Mouse (Mus musculus) embryonic facial prominence, embryonic 12.5 days (tissue): ENCODE data around the gene Arhgef3. TPM values are rescaled to one million over a fixed set of nuclear protein-coding genes. Genes with fewer than 3 reads are reported as not detected.
A peak's percentile ranks its signal among the peaks of the same experiment; 100 is the strongest.

ENCODE experiments used
- ATAC-seq: fragments of 200-750 bp; cut with Nextera tagmentation; 2 replicates; pipeline ENCODE4 v1.8.0; 2017; ENCODE audit not compliant: insufficient number of reproducible peaks, insufficient read depth, low FRiP score, low TSS enrichment
- H3K27ac ChIP-seq: fragments of 300-500 bp; sonication (generic); 2 replicates; pipeline ENCODE4 v1.5.1; 2016; ENCODE audit warnings: mild to moderate bottlenecking
- H3K27me3 ChIP-seq: fragments of 300-500 bp; sonication (generic); 2 replicates; pipeline ENCODE4 v1.6.1; 2016; ENCODE audit warnings: mild to moderate bottlenecking, moderate library complexity
- H3K36me3 ChIP-seq: fragments of 300-500 bp; sonication (generic); 2 replicates; pipeline ENCODE4 v1.6.1; 2016; ENCODE audit warnings: mild to moderate bottlenecking
- H3K4me1 ChIP-seq: fragments of 300-500 bp; sonication (generic); 2 replicates; pipeline ENCODE4 v1.6.1; 2016
- H3K4me2 ChIP-seq: fragments of 300-500 bp; sonication (generic); replicated peaks from 2 replicates; pipeline ENCODE4 v1.6.1; 2016; ENCODE audit warnings: mild to moderate bottlenecking, moderate library complexity
- H3K4me3 ChIP-seq: fragments of 300-500 bp; sonication (generic); 2 replicates; pipeline ENCODE4 v1.5.1; 2016; ENCODE audit warnings: mild to moderate bottlenecking
- H3K9ac ChIP-seq: fragments of 300-500 bp; sonication (generic); 2 replicates; pipeline ENCODE4 v1.6.1; 2016; ENCODE audit warnings: mild to moderate bottlenecking, moderate library complexity
- H3K9me3 ChIP-seq: fragments of 300-500 bp; sonication (generic); 2 replicates; pipeline ENCODE4 v1.6.1; 2016; ENCODE audit warnings: mild to moderate bottlenecking, moderate library complexity
- WGBS: fragments of 180-500 bp; shearing (Covaris S2); methylation state at CpG from one replicate; pipeline ENCODE4 v1.1.7; 2016; 5-methylcytosine and 5-hydroxymethylcytosine counted together
- polyA plus RNA-seq: library from polyadenylated mRNA; unstranded; fragments of >200 nt; fragmentation: Nextera tagmentation; extraction: Ambion mirVana; gene quantifications from 2 replicates; pipeline ENCODE4 v1.2.1, GENCODE M21; 2016

The Arhgef3 gene
- polyA plus RNA-seq, 1 experiment from 2014 or later: 8.4 TPM

DNA sequence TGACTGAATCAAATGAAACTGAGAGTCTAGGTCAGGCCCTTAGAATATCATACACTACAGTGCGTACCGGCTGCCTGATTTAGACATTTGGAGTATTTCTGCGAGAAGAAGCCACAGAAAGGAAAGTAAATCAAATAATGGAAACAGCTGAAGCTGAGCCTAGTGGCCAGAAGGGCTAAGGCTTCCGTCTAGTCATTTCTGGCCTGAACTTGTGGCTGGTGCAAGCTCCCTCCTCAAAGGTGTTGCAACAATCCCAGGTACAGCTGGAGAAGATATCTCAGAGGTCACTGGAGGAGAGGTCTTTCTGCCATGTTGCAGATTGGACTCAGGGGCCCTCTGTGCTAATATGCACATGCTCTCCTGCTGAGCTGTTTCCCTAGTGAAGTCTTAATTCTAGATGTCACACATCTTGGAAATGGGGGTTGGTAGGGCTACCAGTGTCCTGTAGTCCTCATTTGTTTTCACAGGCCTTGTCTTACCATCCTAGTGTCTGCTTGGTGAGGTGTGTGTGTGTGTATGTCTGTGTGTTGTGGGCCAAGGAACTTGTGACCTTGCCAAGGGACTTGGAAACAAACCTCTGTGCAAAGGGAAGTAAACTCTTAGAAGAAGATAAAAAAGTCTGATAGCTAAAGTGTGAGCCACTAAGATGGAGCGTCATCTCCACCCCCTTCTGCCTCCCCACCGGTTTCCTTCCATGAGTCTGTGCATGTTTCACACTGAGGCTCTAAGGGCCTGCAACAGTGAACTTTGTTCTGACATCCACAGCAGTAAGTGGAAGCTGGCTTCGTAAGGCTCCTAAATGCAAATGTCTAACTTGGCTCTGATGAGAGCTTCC lies 230.6 kb downstream of the Arhgef3 start:
- no peak for ATAC-seq
- Histone ChIP-seq H3K9me3 (no peaks in the 10 kb centered on the region), H3K4me2 (no peak overlapping the region), H3K36me3 (no peaks in the 10 kb centered on the region), H3K27ac (no peak overlapping the region), H3K27me3 (no peaks in the 10 kb centered on the region), H3K4me3 (no peak overlapping the region), H3K9ac (no peak overlapping the region), H3K4me1 (no peaks in the 10 kb centered on the region; the same call in 1 of the 2 replicates)
- 75% methylated on average over 7 of the region's 7 CpGs for WGBS

DNA sequence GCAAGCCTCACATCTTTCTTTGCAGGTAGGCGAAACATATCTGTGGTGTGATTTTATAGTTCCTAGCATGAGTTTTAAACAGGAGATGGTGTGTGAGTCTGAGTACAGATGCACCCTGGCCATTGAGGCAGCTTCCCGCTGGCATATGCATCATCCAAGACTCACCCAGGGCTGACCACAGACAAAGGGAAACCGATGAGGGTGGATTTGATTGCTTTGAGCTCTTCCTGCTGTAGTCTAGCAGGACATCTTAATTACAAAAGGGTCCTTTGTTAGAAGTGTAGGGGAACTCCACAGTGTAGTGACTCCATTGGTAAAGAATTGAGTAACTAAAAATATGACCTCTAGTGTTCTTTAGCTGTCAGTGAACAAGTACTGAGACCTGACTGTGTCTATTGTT lies 232.5 kb downstream of the Arhgef3 start:
- H3K27ac ChIP-seq: no peak overlapping the region
- no peak overlapping the region for H3K9ac ChIP-seq
- H3K4me1 ChIP-seq: peaks cover 5% of the 10 kb centered on the region
- no peaks in the 10 kb centered on the region for H3K27me3 ChIP-seq
- no peak overlapping the region for H3K4me3 ChIP-seq
- H3K9me3 ChIP-seq: no peaks in the 10 kb centered on the region
- H3K4me2 ChIP-seq: no peak overlapping the region
- H3K36me3 ChIP-seq: no peaks in the 10 kb centered on the region
- no peak for ATAC-seq
- 49% methylated on average over 3 of the region's 3 CpGs for WGBS

DNA sequence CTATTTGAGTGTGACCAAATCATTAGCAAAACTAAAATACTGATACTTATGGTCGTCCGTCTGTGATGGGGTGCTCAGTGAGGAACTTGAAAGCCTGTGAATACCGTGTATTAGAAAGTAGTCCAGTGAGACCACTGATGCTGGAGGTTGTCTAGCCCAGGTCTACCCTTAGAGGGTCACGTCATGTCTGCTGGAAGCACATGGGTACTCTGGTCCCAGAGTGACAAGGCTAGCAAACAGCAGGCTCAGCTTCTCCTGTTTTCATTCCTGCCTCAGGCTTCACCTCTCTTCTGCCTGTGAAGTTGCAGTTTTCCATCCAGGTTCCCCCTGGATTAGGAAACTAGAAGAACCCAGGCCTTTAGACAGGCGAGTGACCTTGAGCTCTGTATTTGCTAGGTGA lies 233.0 kb downstream of the Arhgef3 start:
- H3K36me3 ChIP-seq: no peaks in the 10 kb centered on the region
- H3K4me2 ChIP-seq: no peak overlapping the region
- no peak overlapping the region for H3K4me3 ChIP-seq
- no peak overlapping the region for H3K27ac ChIP-seq
- no peak for ATAC-seq
- H3K9ac ChIP-seq: no peak overlapping the region
- H3K9me3 ChIP-seq: no peaks in the 10 kb centered on the region
- 74% methylated on average over 5 of the region's 5 CpGs for whole genome bisulfite sequencing
- peaks cover 9% of the 10 kb centered on the region for H3K4me1 ChIP-seq
- no peaks in the 10 kb centered on the region for H3K27me3 ChIP-seq

DNA sequence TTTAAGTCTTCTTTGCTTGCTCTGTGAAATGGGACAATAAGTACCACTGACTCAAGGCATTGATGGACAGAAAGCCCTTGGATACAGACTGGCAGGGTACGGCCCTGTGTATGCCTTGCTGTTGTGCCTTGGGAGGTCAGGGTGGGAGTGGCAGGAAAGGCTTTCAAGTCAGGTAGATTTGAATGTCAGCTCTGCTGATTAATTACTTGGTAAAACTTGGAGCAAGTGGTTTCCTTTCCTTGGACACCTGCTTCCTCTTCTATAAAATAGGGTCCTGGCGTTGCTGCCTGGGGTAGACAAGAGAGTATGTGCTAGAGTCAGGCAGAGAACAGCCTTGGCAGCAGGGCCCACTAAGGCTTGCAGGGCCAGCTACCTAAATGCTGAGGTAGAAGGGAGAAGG lies 233.4 kb downstream of the Arhgef3 start:
- WGBS: 92% methylated on average over 2 of the region's 2 CpGs
- no peak overlapping the region for H3K9ac ChIP-seq
- no peak for ATAC-seq
- no peaks in the 10 kb centered on the region for H3K36me3 ChIP-seq
- H3K27me3 ChIP-seq: no peaks in the 10 kb centered on the region
- H3K4me1 ChIP-seq: peaks cover 11% of the 10 kb centered on the region
- no peak overlapping the region for H3K4me2 ChIP-seq
- no peak overlapping the region for H3K4me3 ChIP-seq
- no peak overlapping the region for H3K27ac ChIP-seq
- no peaks in the 10 kb centered on the region for H3K9me3 ChIP-seq

DNA sequence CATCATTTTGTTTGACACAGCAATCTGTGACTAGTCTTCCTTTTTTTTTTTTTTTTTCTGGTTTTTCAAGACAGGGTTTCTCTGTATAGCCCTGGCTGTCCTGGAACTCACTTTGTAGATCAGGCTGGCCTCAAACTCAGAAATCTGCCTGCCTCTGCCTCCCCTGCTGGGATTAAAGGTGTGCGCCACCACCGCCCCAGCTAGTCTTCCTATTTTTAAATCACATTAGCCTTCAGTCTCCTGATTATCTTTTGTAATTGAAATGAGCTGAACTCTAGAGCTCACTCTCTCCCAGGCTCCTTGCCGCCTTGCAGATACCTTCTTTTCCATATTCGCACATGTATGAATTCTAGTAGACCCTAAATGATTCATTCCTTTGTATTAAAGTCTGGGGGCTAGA lies 234.0 kb downstream of the Arhgef3 start:
- H3K9ac ChIP-seq: no peak overlapping the region
- H3K4me3 ChIP-seq: no peak overlapping the region
- WGBS: 89% methylated on average over 4 of the region's 4 CpGs
- ATAC-seq: no peak
- H3K36me3 ChIP-seq: no peaks in the 10 kb centered on the region
- H3K27me3 ChIP-seq: no peaks in the 10 kb centered on the region
- no peak overlapping the region for H3K27ac ChIP-seq
- no peak overlapping the region for H3K4me2 ChIP-seq
- peaks cover 11% of the 10 kb centered on the region for H3K4me1 ChIP-seq
- H3K9me3 ChIP-seq: no peaks in the 10 kb centered on the region

DNA sequence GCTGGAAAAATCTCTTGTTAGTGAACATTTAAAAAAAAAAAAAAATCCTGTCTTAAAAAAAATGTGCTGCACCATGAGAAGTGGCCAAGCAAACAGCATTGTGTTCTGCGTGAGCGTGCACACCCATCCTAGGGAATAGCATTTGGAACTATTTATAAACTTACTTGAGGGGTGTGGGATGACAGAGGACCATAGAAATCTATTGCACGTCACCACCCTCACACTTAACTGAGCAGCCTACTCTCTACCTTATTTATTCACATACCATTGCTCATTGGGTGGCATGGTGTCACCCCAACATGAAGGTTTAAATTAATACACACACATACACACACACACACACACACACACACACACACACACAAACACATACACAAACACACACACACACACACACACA lies 234.4 kb downstream of the Arhgef3 start:
- H3K4me1 ChIP-seq: peaks cover 11% of the 10 kb centered on the region
- H3K4me3 ChIP-seq: no peak overlapping the region
- no peaks in the 10 kb centered on the region for H3K36me3 ChIP-seq
- no peaks in the 10 kb centered on the region for H3K9me3 ChIP-seq
- H3K27ac ChIP-seq: no peak overlapping the region
- no peaks in the 10 kb centered on the region for H3K27me3 ChIP-seq
- no peak overlapping the region for H3K9ac ChIP-seq
- no peak for ATAC-seq
- no peak overlapping the region for H3K4me2 ChIP-seq
- WGBS: 93% methylated on average over 3 of the region's 3 CpGs

DNA sequence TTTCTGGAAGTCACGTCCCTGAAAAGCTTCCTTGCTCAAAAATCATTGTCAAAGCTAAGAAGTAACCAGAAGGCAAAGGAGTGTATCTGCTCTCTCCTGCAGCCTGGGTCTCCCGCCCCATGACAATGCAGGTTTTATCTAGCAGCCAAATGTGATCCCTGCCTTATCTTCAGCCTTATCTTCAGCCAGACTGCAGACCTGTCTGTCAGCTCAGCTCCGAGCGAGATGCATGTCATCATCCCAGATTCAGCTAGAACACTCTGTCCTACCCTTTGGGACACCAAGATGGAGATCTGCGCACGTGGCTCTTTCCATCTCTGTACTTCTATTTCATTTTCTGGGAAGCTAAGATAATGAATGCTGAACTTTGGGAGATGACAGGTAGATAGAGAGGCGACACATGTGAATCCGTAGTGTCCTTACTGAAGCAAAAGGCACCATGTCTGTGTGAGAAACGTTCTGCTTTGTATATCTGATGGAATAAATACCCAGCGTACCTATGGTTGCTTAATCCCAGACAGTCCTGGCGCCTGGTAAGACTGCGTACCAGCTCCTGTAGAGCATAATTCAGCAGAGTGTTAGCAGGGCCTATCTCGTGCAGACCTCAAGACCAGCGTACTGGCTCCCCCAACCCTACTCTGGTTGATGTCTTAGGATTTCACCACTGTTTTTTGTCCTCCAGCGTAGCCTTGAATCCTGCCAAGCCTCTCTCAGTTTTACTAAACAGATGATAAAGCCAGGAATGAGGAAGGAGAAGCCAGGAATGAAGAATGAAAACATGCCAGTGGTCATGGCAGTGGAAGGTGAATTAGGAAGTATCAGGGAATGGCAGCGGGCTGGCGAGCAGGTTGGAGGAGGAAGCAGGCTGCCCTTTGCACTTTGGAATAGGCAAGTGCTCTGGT lies 235.4 kb downstream of the Arhgef3 start:
- no peaks in the 10 kb centered on the region for H3K36me3 ChIP-seq
- no peak for ATAC-seq
- WGBS: 82% methylated on average over 17 of the region's 17 CpGs
- no peaks in the 10 kb centered on the region for H3K9me3 ChIP-seq
- H3K9ac ChIP-seq: no peak overlapping the region
- H3K4me3 ChIP-seq: no peak overlapping the region
- H3K27ac ChIP-seq: no peak overlapping the region
- peaks cover 11% of the 10 kb centered on the region for H3K4me1 ChIP-seq
- no peak overlapping the region for H3K4me2 ChIP-seq
- H3K27me3 ChIP-seq: no peaks in the 10 kb centered on the region

DNA sequence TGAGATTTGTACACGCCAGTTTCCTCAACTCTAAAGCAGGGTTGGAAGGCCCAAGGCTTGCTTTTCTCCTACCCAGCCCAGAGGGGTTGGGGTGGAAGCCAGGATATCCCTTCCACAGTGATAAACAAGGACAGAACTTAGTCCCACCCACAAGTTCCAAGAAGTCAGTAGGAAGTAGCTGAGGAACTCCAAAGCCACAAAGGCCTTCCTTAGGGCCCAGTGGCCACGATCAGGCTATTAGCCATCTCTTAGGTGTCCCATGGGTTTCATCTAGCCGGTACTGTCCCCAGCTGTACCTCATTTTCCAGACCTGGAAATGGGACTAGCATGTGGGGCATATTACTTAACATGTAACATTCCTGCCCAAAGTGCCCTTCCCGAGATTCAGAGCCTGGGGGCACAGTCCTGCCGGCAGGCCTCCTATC lies 236.4 kb downstream of the Arhgef3 start:
- ATAC-seq: no peak
- no peaks in the 10 kb centered on the region for H3K27me3 ChIP-seq
- H3K4me2 ChIP-seq: no peak overlapping the region
- H3K4me3 ChIP-seq: no peak overlapping the region
- peak overlapping the region; percentile 79 for H3K27ac ChIP-seq
- 40% methylated on average over 5 of the region's 5 CpGs for WGBS
- no peaks in the 10 kb centered on the region for H3K36me3 ChIP-seq
- H3K9ac ChIP-seq: no peak overlapping the region
- peaks cover 18% of the 10 kb centered on the region for H3K4me1 ChIP-seq
- H3K9me3 ChIP-seq: no peaks in the 10 kb centered on the region

DNA sequence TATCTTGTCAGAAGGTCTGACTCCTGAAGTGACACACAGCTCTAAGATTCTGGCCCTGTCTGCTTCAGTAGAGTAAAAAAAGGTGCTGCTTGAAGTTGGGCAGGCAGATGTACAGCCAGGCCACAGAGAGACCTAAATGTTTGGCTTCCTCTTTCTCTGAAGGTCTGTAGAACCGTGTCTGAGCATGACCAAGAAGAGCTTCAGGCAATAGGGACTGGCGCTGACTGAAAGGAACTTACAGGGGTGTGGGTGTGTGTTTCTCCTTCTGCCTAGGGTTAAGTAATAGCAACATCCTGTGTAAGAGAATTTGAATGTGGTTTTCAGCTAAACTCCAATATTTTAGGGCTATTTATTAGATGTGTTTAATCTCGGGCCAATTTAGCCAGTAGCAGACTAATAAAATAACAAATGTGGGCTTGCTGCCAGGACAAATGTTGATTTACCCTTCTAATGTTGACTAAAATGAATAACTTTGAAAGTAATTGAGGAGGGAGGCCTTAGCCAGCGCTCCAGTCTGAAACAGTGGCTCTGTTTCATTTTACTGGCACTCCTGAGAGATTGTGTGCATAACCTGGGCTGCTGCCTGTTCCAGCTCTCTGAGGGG lies 236.9 kb downstream of the Arhgef3 start:
- ATAC-seq: 0 out of 2 replicates have a peak, but pooled peaks have one; percentile 56
- peak overlapping the region; percentile 79 for H3K27ac ChIP-seq
- H3K4me1 ChIP-seq: peaks cover 18% of the 10 kb centered on the region
- H3K27me3 ChIP-seq: no peaks in the 10 kb centered on the region
- no peaks in the 10 kb centered on the region for H3K36me3 ChIP-seq
- WGBS: 36% methylated on average over 4 of the region's 4 CpGs
- no peak overlapping the region for H3K4me2 ChIP-seq
- H3K4me3 ChIP-seq: no peak overlapping the region
- no peaks in the 10 kb centered on the region for H3K9me3 ChIP-seq
- no peak overlapping the region for H3K9ac ChIP-seq

DNA sequence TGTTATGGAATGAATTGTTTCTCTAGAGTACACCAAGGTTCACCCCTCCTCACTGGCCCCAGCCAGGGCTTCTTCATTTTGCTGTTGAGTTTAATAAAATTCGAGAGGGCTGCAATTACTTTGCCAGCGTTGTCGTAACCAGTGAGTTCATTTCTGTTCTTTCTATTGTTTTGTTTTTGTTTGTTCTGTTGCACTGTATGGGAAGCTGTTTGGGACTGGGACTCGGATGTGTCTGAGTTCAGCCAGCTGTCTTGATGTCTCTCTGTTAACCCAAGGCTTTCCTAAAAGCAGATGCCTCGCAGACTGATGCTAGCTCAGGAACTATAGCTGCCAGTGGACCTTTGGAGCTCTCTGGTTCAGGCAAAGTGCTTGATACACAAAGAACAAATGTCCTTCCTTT lies 237.8 kb downstream of the Arhgef3 start:
- Histone ChIP-seq H3K27ac (peak overlapping the region; percentile 38; the same call in 1 of the 2 replicates), H3K9me3 (no peaks in the 10 kb centered on the region), H3K4me2 (no peak overlapping the region), H3K4me3 (no peak overlapping the region), H3K9ac (no peak overlapping the region), H3K4me1 (peaks cover 18% of the 10 kb centered on the region), H3K36me3 (no peaks in the 10 kb centered on the region), H3K27me3 (no peaks in the 10 kb centered on the region)
- ATAC-seq: no peak
- WGBS: 65% methylated on average over 5 of the region's 5 CpGs

DNA sequence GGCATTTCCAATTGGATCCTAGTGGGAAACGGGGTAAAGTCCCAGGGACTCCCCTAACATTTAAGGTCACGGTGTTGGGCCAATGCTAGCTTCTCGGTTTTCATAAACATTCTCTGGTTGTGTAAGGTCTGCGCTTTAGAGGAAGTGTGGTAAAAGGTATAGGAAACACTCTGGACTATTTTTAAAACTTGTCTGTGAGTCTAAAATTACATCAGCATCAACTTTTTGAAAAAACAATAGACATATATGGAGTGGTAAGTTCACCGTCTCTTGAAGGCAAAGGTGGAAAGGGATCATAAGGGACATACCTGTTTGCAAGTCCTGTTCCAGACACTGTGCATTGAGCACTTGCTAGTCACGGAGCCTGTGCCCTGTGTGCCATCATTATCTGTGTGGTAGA lies 240.5 kb downstream of the Arhgef3 start:
- Histone ChIP-seq H3K27me3 (no peaks in the 10 kb centered on the region), H3K4me2 (no peak overlapping the region), H3K4me3 (no peak overlapping the region), H3K36me3 (no peaks in the 10 kb centered on the region), H3K9me3 (no peaks in the 10 kb centered on the region), H3K4me1 (peaks cover 18% of the 10 kb centered on the region), H3K27ac (no peak overlapping the region), H3K9ac (no peak overlapping the region)
- ATAC-seq: no peak
- 65% methylated on average over 6 of the region's 6 CpGs for WGBS
